Mouse (Mus musculus) telencephalon, adult 2 months (tissue): ENCODE results near the gene Dhdh.
"Not testable (repeated sequence)": the region's sequence is repeated elsewhere in the genome, so short reads cannot be mapped to it uniquely, and the experiment has no call there.

Source experiments
- DNase-seq: peaks from one replicate; pipeline ENCODE4 v3.0.0-alpha.2; 2011; ENCODE audit warnings: low read depth, low spot score

Gene Dhdh

GRCm38 (mm10) chr7:45475291-45475969 lies 13.2 kb downstream of the Dhdh start:
- no peak for DNase-seq

GRCm38 (mm10) chr7:45470869-45471268 lies 17.7 kb downstream of the Dhdh start:
- no peak for DNase-seq

GRCm38 (mm10) chr7:45467090-45467670 lies 21.4 kb downstream of the Dhdh start:
- no peak for DNase-seq

- DNase-seq: peak; percentile 90
Measured at GRCm38 (mm10) chr7:45466283-45467089, 22.1 kb downstream of the Dhdh start, which contains the start of gene Bax. Bax (minus strand) TSS chr7:45466898.

- no peak for DNase-seq
Measured at GRCm38 (mm10) chr7:45465549-45465948, 23.1 kb downstream of the Dhdh start.

- no peak for DNase-seq
Measured at GRCm38 (mm10) chr7:45465112-45465511, 23.5 kb downstream of the Dhdh start.

- no peak for DNase-seq
Measured at GRCm38 (mm10) chr7:45463987-45464778, 24.4 kb downstream of the Dhdh start.

GRCm38 (mm10) chr7:45462868-45463267 lies 25.7 kb downstream of the Dhdh start:
- not testable (repeated sequence) for DNase-seq

GRCm38 (mm10) chr7:45462325-45462724 lies 26.3 kb downstream of the Dhdh start:
- DNase-seq: no peak

- no peak for DNase-seq
Measured at GRCm38 (mm10) chr7:45461781-45462180, 26.8 kb downstream of the Dhdh start.

GRCm38 (mm10) chr7:45461326-45461725 lies 27.3 kb downstream of the Dhdh start:
- no peak for DNase-seq

GRCm38 (mm10) chr7:45460860-45461314 lies 27.7 kb downstream of the Dhdh start:
- no peak for DNase-seq

GRCm38 (mm10) chr7:45460377-45460776 lies 28.2 kb downstream of the Dhdh start:
- no peak for DNase-seq

- peak; percentile 97 for DNase-seq
Measured at GRCm38 (mm10) chr7:45459564-45460140, 29.0 kb downstream of the Dhdh start, which contains the start of gene Ftl1. Ftl1 (minus strand) TSS chr7:45459884.

GRCm38 (mm10) chr7:45458748-45459563 lies 29.6 kb downstream of the Dhdh start:
- no peak for DNase-seq

- no peak for DNase-seq
Measured at GRCm38 (mm10) chr7:45457204-45458060, 31.2 kb downstream of the Dhdh start.

- DNase-seq: no peak
Measured at GRCm38 (mm10) chr7:45456721-45457203, 31.8 kb downstream of the Dhdh start.

- DNase-seq: no peak
Measured at GRCm38 (mm10) chr7:45455932-45456696, 32.5 kb downstream of the Dhdh start.
